Mouse (Mus musculus) cerebellum, adult 2 months (tissue): Measurements from ENCODE around the gene Tsc22d3.

Experiments used
- CTCF ChIP-seq: fragments of 200-500 bp; IDR thresholded peaks from 2 replicates; pipeline ENCODE4 v1.5.1; 2011; ENCODE audit warnings: low read depth, mild to moderate bottlenecking, control low read depth, low read length, moderate library complexity, borderline replicate concordance; ENCODE audit not compliant: insufficient read depth
- POLR2A ChIP-seq: fragments of 200-500 bp; IDR thresholded peaks from 2 replicates; pipeline ENCODE4 v1.6.1; 2011; ENCODE audit warnings: low read length, control low read depth, borderline replicate concordance; ENCODE audit not compliant: insufficient read depth

DNA sequence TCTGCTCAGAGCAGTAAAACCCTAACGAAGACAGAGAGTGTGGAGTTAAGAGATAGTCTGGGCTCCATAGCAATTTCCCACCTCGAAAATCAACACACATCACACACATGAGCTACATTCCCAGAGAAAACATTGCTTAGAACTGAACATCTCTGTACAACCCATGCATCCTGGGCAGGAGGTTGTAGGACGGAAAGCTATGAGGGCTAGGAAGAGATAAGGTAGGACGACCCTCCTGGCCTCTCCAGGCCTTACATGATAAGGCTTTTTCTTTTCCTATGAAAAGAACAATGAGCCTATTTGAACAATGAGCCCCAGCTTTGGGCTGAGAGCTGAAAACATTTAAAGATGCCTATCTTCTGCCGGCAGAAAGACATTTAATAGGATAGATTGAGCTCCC, 69.8 kb downstream of the Tsc22d3 start:
- no peak for TF ChIP-seq POLR2A
- no peak for TF ChIP-seq CTCF
